14 mouse cellular contexts compared by ENCODE assay signal in genomic region chrX:83674998-83675397, GRCm38 (mm10).
DNase-seq lines count a peak whose midpoint lies in the region; ATAC-seq lines count a peak whose summit lies in the region.
"Had no signal": no experiment of that assay in that cellular context is flagged by ENCODE, and none has a peak within 500 bp of the region (broad histone marks: within the 10 kb centered on the region; RNA-seq: fewer than 3 reads in every experiment).

No protein-coding gene starts in this region.

- 54% methylated on average over 1 of the region's 1 CpGs for WGBS in kidney, embryonic 16.5 days

- no peaks in the 10 kb centered on the region for H3K4me1 ChIP-seq in kidney, embryonic 16.5 days (ENCODE audit: insufficient read depth, low read length)
- H3K4me1 ChIP-seq: limb, embryonic 12.5 days; midbrain, embryonic 13.5 days had no signal

- H3K27ac ChIP-seq in kidney, embryonic 16.5 days (ENCODE audit: low read length), result no peak overlapping the region
- H3K27ac ChIP-seq: limb, embryonic 12.5 days; midbrain, embryonic 13.5 days had no signal

- H3K9me3 ChIP-seq in kidney, embryonic 16.5 days (ENCODE audit: low read length), result no peaks in the 10 kb centered on the region
- H3K9me3 ChIP-seq: limb, embryonic 12.5 days; midbrain, embryonic 13.5 days had no signal

- no peak overlapping the region for H3K4me2 ChIP-seq in kidney, embryonic 16.5 days (replicated peaks; ENCODE audit: low read depth, low read length)
- H3K4me2 ChIP-seq: limb, embryonic 12.5 days; midbrain, embryonic 13.5 days had no signal

- H3K9ac ChIP-seq in kidney, embryonic 16.5 days (replicated peaks; ENCODE audit: low read length), result no peak overlapping the region
- H3K9ac ChIP-seq: limb, embryonic 12.5 days; midbrain, embryonic 13.5 days had no signal

- H3K4me3 ChIP-seq in kidney, embryonic 16.5 days (ENCODE audit: low read length), result no peak overlapping the region
- H3K4me3 ChIP-seq: erythroblast, embryonic 14.5 days; limb, embryonic 12.5 days; midbrain, embryonic 13.5 days had no signal

- DNase-seq in layer of hippocampus, adult 9-11 months, result peak; percentile 1
- DNase-seq in layer of hippocampus, postnatal 14 days (ENCODE audit: low spot score in 2 of 2), result no peak
- DNase-seq in embryo, embryonic 11 days, result peak; percentile 24
- peak; percentile 74 for DNase-seq in lung, postnatal 10 days
- DNase-seq in gastrocnemius, postnatal 4 days (ENCODE audit: low spot score in 2 of 2), result no peak
- no peak for DNase-seq in layer of hippocampus, postnatal 10 days (ENCODE audit: low spot score in 2 of 2)
- no peak for DNase-seq in urinary bladder, postnatal 36 days (ENCODE audit: low spot score in 2 of 2)
- DNase-seq: cerebellum, adult 9-10 months; gastrocnemius, postnatal 14 days had no signal

- no peaks in the 10 kb centered on the region for H3K36me3 ChIP-seq in kidney, embryonic 16.5 days (ENCODE audit: insufficient read depth, low read length)
- H3K36me3 ChIP-seq: limb, embryonic 12.5 days; midbrain, embryonic 13.5 days had no signal

- ATAC-seq in kidney, embryonic 16.5 days (ENCODE audit: low FRiP score, low TSS enrichment), result peak; percentile 87
- ATAC-seq: intestine, embryonic 16.5 days; midbrain, embryonic 13.5 days had no signal

- no peaks in the 10 kb centered on the region for H3K27me3 ChIP-seq in kidney, embryonic 16.5 days (ENCODE audit: insufficient read depth, low read length)
- H3K27me3 ChIP-seq: limb, embryonic 12.5 days; midbrain, embryonic 13.5 days had no signal

Comparison
In these comparisons a context has a peak if more than half of its experiments do, and no peak if none do; other contexts are left out.
1. DNase-seq: peak in layer of hippocampus, adult 9-11 months (single experiment), embryo, embryonic 11 days (single experiment) and lung, postnatal 10 days (single experiment); none in layer of hippocampus, postnatal 14 days (0 of 2), gastrocnemius, postnatal 4 days (0 of 2), layer of hippocampus, postnatal 10 days (0 of 2) and urinary bladder, postnatal 36 days (0 of 2).